Mouse (Mus musculus) liver, embryonic 13.5 days (tissue): Measurements from ENCODE around the gene Hmga1. TPM values are rescaled to one million over a fixed set of nuclear protein-coding genes. Genes with fewer than 3 reads are reported as not detected.
A peak's percentile ranks its signal among the peaks of the same experiment; 100 is the strongest.

Source experiments
- ATAC-seq: fragments of 200-750 bp; cut with Nextera tagmentation; 2 replicates; pipeline ENCODE4 v1.8.0; 2017; ENCODE audit warnings: low read depth, mild to moderate bottlenecking, moderate number of reproducible peaks, moderate library complexity
- DNase-seq: peaks from one replicate; pipeline ENCODE4 v3.0.0; 2022
- H3K27ac ChIP-seq: fragments of 300-500 bp; sonication (generic); 2 replicates; pipeline ENCODE4 v1.5.1; 2015; ENCODE audit warnings: moderate library complexity, mild to moderate bottlenecking, inconsistent platforms
- H3K27me3 ChIP-seq: fragments of 300-500 bp; sonication (generic); 2 replicates; pipeline ENCODE4 v1.6.1; 2015; ENCODE audit warnings: mild to moderate bottlenecking, inconsistent platforms
- H3K36me3 ChIP-seq: fragments of 300-500 bp; sonication (generic); 2 replicates; pipeline ENCODE4 v1.6.1; 2015; ENCODE audit warnings: mild to moderate bottlenecking, inconsistent platforms
- H3K4me1 ChIP-seq: fragments of 300-500 bp; sonication (generic); replicated peaks from 2 replicates; pipeline ENCODE4 v1.6.1; 2015; ENCODE audit warnings: inconsistent platforms
- H3K4me2 ChIP-seq: fragments of 300-500 bp; sonication (generic); 2 replicates; pipeline ENCODE4 v1.6.1; 2015; ENCODE audit warnings: inconsistent platforms, mild to moderate bottlenecking, moderate library complexity
- H3K4me3 ChIP-seq: fragments of 300-500 bp; sonication (generic); replicated peaks from 2 replicates; pipeline ENCODE4 v1.5.1; 2015; ENCODE audit warnings: mild to moderate bottlenecking, inconsistent platforms
- H3K9ac ChIP-seq: fragments of 300-500 bp; sonication (generic); 2 replicates; pipeline ENCODE4 v1.6.1; 2015; ENCODE audit warnings: mild to moderate bottlenecking, inconsistent platforms
- H3K9me3 ChIP-seq: fragments of 300-500 bp; sonication (generic); replicated peaks from 2 replicates; pipeline ENCODE4 v1.6.1; 2016; ENCODE audit warnings: inconsistent platforms
- WGBS: fragments of 180-500 bp; shearing (Covaris S2); methylation state at CpG from one replicate; pipeline ENCODE4 v1.1.7; 2015; ENCODE audit not compliant: insufficient replicate concordance; 5-methylcytosine and 5-hydroxymethylcytosine counted together
- polyA plus RNA-seq: library from polyadenylated mRNA; unstranded; fragments of >200 nt; fragmentation: Nextera tagmentation; extraction: Ambion mirVana; gene quantifications from 2 replicates; pipeline ENCODE4 v1.2.1, GENCODE M21; 2015

Hmga1 gene
- polyA plus RNA-seq, 1 experiment from 2014 or later = 226 TPM

- ATAC-seq (no peak), DNase-seq (no peak)
- Histone ChIP-seq H3K4me3 (no peak overlapping the region), H3K9ac (no peak overlapping the region), H3K27ac (no peak overlapping the region), H3K9me3 (no peaks in the 10 kb centered on the region), H3K4me1 (peaks cover 21% of the 10 kb centered on the region), H3K36me3 (peaks cover 45% of the 10 kb centered on the region), H3K27me3 (no peaks in the 10 kb centered on the region), H3K4me2 (no peak overlapping the region)
- WGBS = 79% methylated on average over 21 of the region's 21 CpGs
Observed at GRCm38 (mm10) chr17:27596376-27597190, 40.3 kb downstream of the Hmga1 start.

- DNase-seq (no peak), ATAC-seq (no peak)
- H3K36me3 ChIP-seq = peaks cover 17% of the 10 kb centered on the region
- H3K4me3 ChIP-seq = no peak overlapping the region
- H3K9me3 ChIP-seq = no peaks in the 10 kb centered on the region
- H3K9ac ChIP-seq = no peak overlapping the region
- no peak overlapping the region for H3K27ac ChIP-seq
- no peaks in the 10 kb centered on the region for H3K27me3 ChIP-seq
- H3K4me1 ChIP-seq = peaks cover 48% of the 10 kb centered on the region
- WGBS = 74% methylated on average over 3 of the region's 3 CpGs
- H3K4me2 ChIP-seq = no peak overlapping the region
Observed at GRCm38 (mm10) chr17:27600286-27600685, 44.0 kb downstream of the Hmga1 start.

GRCm38 (mm10) chr17:27600869-27601268 is 44.6 kb downstream of the Hmga1 start:
- whole genome bisulfite sequencing = 72% methylated on average over 5 of the region's 5 CpGs

GRCm38 (mm10) chr17:27603036-27603435 is 46.7 kb downstream of the Hmga1 start:
- Histone ChIP-seq H3K36me3 (peaks cover 2% of the 10 kb centered on the region; the same call in 1 of the 2 replicates), H3K27ac (no peak overlapping the region), H3K9ac (no peak overlapping the region), H3K4me2 (no peak overlapping the region), H3K27me3 (no peaks in the 10 kb centered on the region), H3K9me3 (no peaks in the 10 kb centered on the region), H3K4me1 (peaks cover 54% of the 10 kb centered on the region), H3K4me3 (no peak overlapping the region)
- DNase-seq (no peak), ATAC-seq (no peak)
- 61% methylated on average over 2 of the region's 2 CpGs for WGBS

More at GRCm38 (mm10) chr17:27600869-27601268, 44.6 kb downstream of the Hmga1 start:
- DNase-seq (no peak), ATAC-seq (no peak)
- Histone ChIP-seq H3K9ac (no peak overlapping the region), H3K4me1 (peaks cover 50% of the 10 kb centered on the region), H3K9me3 (no peaks in the 10 kb centered on the region), H3K27ac (no peak overlapping the region), H3K27me3 (no peaks in the 10 kb centered on the region), H3K4me2 (no peak overlapping the region), H3K36me3 (peaks cover 11% of the 10 kb centered on the region), H3K4me3 (no peak overlapping the region)

- Histone ChIP-seq H3K4me1 (peaks cover 54% of the 10 kb centered on the region), H3K9ac (0 out of 2 replicates have a peak overlapping the region, but pooled peaks have one; percentile 13)
Observed at GRCm38 (mm10) chr17:27603522-27604234, 47.4 kb downstream of the Hmga1 start.

GRCm38 (mm10) chr17:27609576-27609975 is 53.3 kb downstream of the Hmga1 start:
- Histone ChIP-seq H3K9ac (no peak overlapping the region), H3K4me1 (peaks cover 57% of the 10 kb centered on the region), H3K36me3 (peaks cover 23% of the 10 kb centered on the region), H3K27ac (no peak overlapping the region), H3K27me3 (no peaks in the 10 kb centered on the region), H3K4me2 (no peak overlapping the region), H3K9me3 (no peaks in the 10 kb centered on the region), H3K4me3 (no peak overlapping the region)
- DNase-seq = no peak
- WGBS = 75% methylated on average over 7 of the region's 7 CpGs
- no peak for ATAC-seq

More at GRCm38 (mm10) chr17:27603522-27604234, 47.4 kb downstream of the Hmga1 start:
- peak; percentile 66 for ATAC-seq
- WGBS = 39% methylated on average over 21 of the region's 21 CpGs
- H3K4me2 ChIP-seq = no peak overlapping the region
- no peaks in the 10 kb centered on the region for H3K27me3 ChIP-seq
- DNase-seq = no peak
- no peak overlapping the region for H3K4me3 ChIP-seq
- peak overlapping the region; percentile 6; the same call in 1 of the 2 replicates for H3K27ac ChIP-seq
- no peaks in the 10 kb centered on the region for H3K9me3 ChIP-seq
- H3K36me3 ChIP-seq = peaks cover 8% of the 10 kb centered on the region; the same call in 1 of the 2 replicates

- H3K9ac ChIP-seq = no peak overlapping the region
- H3K4me1 ChIP-seq = peaks cover 53% of the 10 kb centered on the region
- peaks cover 23% of the 10 kb centered on the region for H3K36me3 ChIP-seq
- H3K27ac ChIP-seq = peak overlapping the region; percentile 42; the same call in 1 of the 2 replicates
- H3K4me2 ChIP-seq = 0 out of 2 replicates have a peak overlapping the region, but pooled peaks have one; percentile 5
- H3K4me3 ChIP-seq = no peak overlapping the region
- no peak for DNase-seq
- WGBS = 33% methylated on average over 10 of the region's 10 CpGs
- H3K9me3 ChIP-seq = no peaks in the 10 kb centered on the region
- no peaks in the 10 kb centered on the region for H3K27me3 ChIP-seq
- no peak for ATAC-seq
Observed at GRCm38 (mm10) chr17:27610679-27611518, 54.6 kb downstream of the Hmga1 start.

- 38% methylated on average over 3 of the region's 3 CpGs for WGBS
Observed at GRCm38 (mm10) chr17:27611519-27611884, 55.2 kb downstream of the Hmga1 start.

GRCm38 (mm10) chr17:27611994-27612393 is 55.7 kb downstream of the Hmga1 start:
- H3K4me2 ChIP-seq = no peak overlapping the region
- peaks cover 28% of the 10 kb centered on the region for H3K36me3 ChIP-seq
- 65% methylated on average over 5 of the region's 5 CpGs for WGBS
- H3K4me1 ChIP-seq = peaks cover 49% of the 10 kb centered on the region
- ATAC-seq = no peak
- peak overlapping the region; percentile 42; the same call in 1 of the 2 replicates for H3K27ac ChIP-seq
- no peak overlapping the region for H3K4me3 ChIP-seq
- no peaks in the 10 kb centered on the region for H3K27me3 ChIP-seq
- no peak for DNase-seq
- peak overlapping the region; percentile 26; the same call in 1 of the 2 replicates for H3K9ac ChIP-seq
- H3K9me3 ChIP-seq = no peaks in the 10 kb centered on the region

More at GRCm38 (mm10) chr17:27611519-27611884, 55.2 kb downstream of the Hmga1 start:
- Histone ChIP-seq H3K27ac (peak overlapping the region; percentile 42; the same call in 1 of the 2 replicates), H3K9me3 (no peaks in the 10 kb centered on the region), H3K4me2 (0 out of 2 replicates have a peak overlapping the region, but pooled peaks have one; percentile 5), H3K36me3 (peaks cover 23% of the 10 kb centered on the region), H3K4me3 (no peak overlapping the region), H3K27me3 (no peaks in the 10 kb centered on the region), H3K4me1 (peaks cover 49% of the 10 kb centered on the region), H3K9ac (peak overlapping the region; percentile 26; the same call in 1 of the 2 replicates)
- DNase-seq (no peak), ATAC-seq (peak; percentile 61)

GRCm38 (mm10) chr17:27613016-27613415 is 56.7 kb downstream of the Hmga1 start:
- Histone ChIP-seq H3K27me3 (no peaks in the 10 kb centered on the region), H3K4me3 (no peak overlapping the region), H3K27ac (no peak overlapping the region), H3K4me1 (peaks cover 49% of the 10 kb centered on the region), H3K36me3 (peaks cover 34% of the 10 kb centered on the region), H3K9me3 (no peaks in the 10 kb centered on the region), H3K4me2 (no peak overlapping the region), H3K9ac (no peak overlapping the region)
- no peak for ATAC-seq
- 79% methylated on average over 4 of the region's 4 CpGs for WGBS
- DNase-seq = no peak
